Mouse (Mus musculus): ENCODE data around the gene Rnft1.
"Not testable (repeated sequence)": the region's sequence is repeated elsewhere in the genome, so short reads cannot be mapped to it uniquely, and the experiment has no call there.

Rnft1 gene

GRCm38 (mm10) chr11:86527528-86527927 lies 43.1 kb downstream of the Rnft1 start:
- DNase-seq = no peak

- DNase-seq = peak; percentile 33 to 36
These were observed 48.4 kb downstream of the Rnft1 start for GRCm38 (mm10) chr11:86532834-86533233.

- not testable (repeated sequence) for DNase-seq
These were observed 48.8 kb downstream of the Rnft1 start for GRCm38 (mm10) chr11:86533302-86533701.

- DNase-seq = no peak
These were observed 49.9 kb downstream of the Rnft1 start for GRCm38 (mm10) chr11:86534201-86534910.

- DNase-seq = no peak
These were observed 54.3 kb downstream of the Rnft1 start for GRCm38 (mm10) chr11:86538786-86539185.

- no peak for DNase-seq
These were observed 55.4 kb downstream of the Rnft1 start for GRCm38 (mm10) chr11:86539716-86540475.

GRCm38 (mm10) chr11:86540476-86540845 lies 56.0 kb downstream of the Rnft1 start:
- DNase-seq = no peak

GRCm38 (mm10) chr11:86542851-86543250 lies 58.4 kb downstream of the Rnft1 start:
- no peak for DNase-seq

GRCm38 (mm10) chr11:86543960-86544638 lies 59.6 kb downstream of the Rnft1 start:
- DNase-seq = no peak

- DNase-seq = peak; percentile 99
These were observed 60.3 kb downstream of the Rnft1 start, which contains the start of the genes Rps6kb1 and Tubd1 for GRCm38 (mm10) chr11:86544639-86545299. Gene Rps6kb1, minus strand, starts transcription at chr11:86544805. Gene Tubd1, plus strand, starts transcription at chr11:86544991.

- DNase-seq = no peak
These were observed 61.1 kb downstream of the Rnft1 start for GRCm38 (mm10) chr11:86545556-86545955.

GRCm38 (mm10) chr11:86547412-86547811 lies 63.0 kb downstream of the Rnft1 start:
- DNase-seq = no peak

Data from cerebellum, postnatal 14 days (tissue).